Mouse (Mus musculus) forebrain, embryonic 15.5 days (tissue): ENCODE results near the gene Zfp239. TPM values are rescaled to one million over a fixed set of nuclear protein-coding genes. Genes with fewer than 3 reads are reported as not detected.

Source experiments
- ATAC-seq: fragments of 200-750 bp; cut with Nextera tagmentation; replicated peaks from 2 replicates; pipeline ENCODE4 v1.8.0; 2017; ENCODE audit warnings: mild to moderate bottlenecking, moderate TSS enrichment, moderate library complexity
- H3K27ac ChIP-seq: fragments of 300-500 bp; sonication (generic); replicated peaks from 2 replicates; pipeline ENCODE4 v1.5.1; 2015; ENCODE audit warnings: mild to moderate bottlenecking, inconsistent platforms
- H3K27me3 ChIP-seq: fragments of 300-500 bp; sonication (generic); 2 replicates; pipeline ENCODE4 v1.6.1; 2015; ENCODE audit warnings: inconsistent platforms
- H3K36me3 ChIP-seq: fragments of 300-500 bp; sonication (generic); 2 replicates; pipeline ENCODE4 v1.6.1; 2015; ENCODE audit warnings: mild to moderate bottlenecking, inconsistent platforms
- H3K4me1 ChIP-seq: fragments of 300-500 bp; sonication (generic); 2 replicates; pipeline ENCODE4 v1.6.1; 2015; ENCODE audit warnings: inconsistent platforms
- H3K4me2 ChIP-seq: fragments of 300-500 bp; sonication (generic); replicated peaks from 2 replicates; pipeline ENCODE4 v1.6.1; 2015; ENCODE audit warnings: mild to moderate bottlenecking, inconsistent platforms
- H3K4me3 ChIP-seq: fragments of 300-500 bp; sonication (generic); 2 replicates; pipeline ENCODE4 v1.5.1; 2015; ENCODE audit warnings: mild to moderate bottlenecking, inconsistent platforms
- H3K9ac ChIP-seq: fragments of 300-500 bp; sonication (generic); replicated peaks from 2 replicates; pipeline ENCODE4 v1.6.1; 2015; ENCODE audit warnings: mild to moderate bottlenecking, inconsistent platforms
- H3K9me3 ChIP-seq: fragments of 300-500 bp; sonication (generic); 2 replicates; pipeline ENCODE4 v1.6.1; 2016; ENCODE audit warnings: inconsistent platforms
- WGBS: fragments of 180-500 bp; shearing (Covaris S2); methylation state at CpG from one replicate; pipeline ENCODE4 v1.1.7; 2015; ENCODE audit warnings: mixed read lengths; 5-methylcytosine and 5-hydroxymethylcytosine counted together
- polyA plus RNA-seq: library from polyadenylated mRNA; unstranded; fragments of >200 nt; fragmentation: Nextera tagmentation; extraction: Ambion mirVana; gene quantifications from 2 replicates; pipeline ENCODE4 v1.2.1, GENCODE M21; 2015

The Zfp239 gene
- polyA plus RNA-seq, 1 experiment from 2014 or later = 16.2 TPM

DNA sequence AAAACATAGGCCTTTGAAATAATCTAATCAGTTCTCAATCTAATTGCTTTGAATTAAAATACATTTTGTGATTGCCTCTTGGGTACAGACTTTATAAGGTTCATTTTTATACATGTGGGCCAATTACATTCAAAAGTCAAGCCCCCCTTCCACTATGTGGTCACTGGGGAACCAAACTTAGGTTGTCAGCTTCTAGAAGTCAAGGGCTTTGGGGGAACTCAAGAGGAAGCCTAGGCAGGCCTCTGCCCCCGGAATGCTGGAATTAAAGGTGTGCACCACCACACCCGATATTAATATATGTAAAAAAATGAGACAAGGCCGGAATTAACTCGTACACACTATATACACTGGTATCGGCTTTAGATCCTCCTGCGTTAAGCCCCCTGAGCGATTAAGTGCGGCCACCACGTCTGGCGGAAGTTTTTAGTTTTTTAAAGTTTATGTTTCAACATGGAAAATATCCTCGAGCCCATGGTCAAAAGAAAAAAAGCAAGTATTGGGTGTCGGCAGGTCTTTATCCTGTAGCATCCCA, 54.4 kb downstream of the Zfp239 start:
- Histone ChIP-seq H3K27me3 (no peaks in the 10 kb centered on the region), H3K9me3 (no peaks in the 10 kb centered on the region), H3K36me3 (no peaks in the 10 kb centered on the region), H3K9ac (peak overlapping the region; percentile 68), H3K4me2 (peak overlapping the region; percentile 92), H3K4me3 (peak overlapping the region; percentile 74), H3K27ac (peak overlapping the region; percentile 79), H3K4me1 (peaks cover 36% of the 10 kb centered on the region)
- under 1% methylated on average over 12 of the region's 12 CpGs for WGBS
- ATAC-seq = no peak; the same call in 1 of the 2 replicates

DNA sequence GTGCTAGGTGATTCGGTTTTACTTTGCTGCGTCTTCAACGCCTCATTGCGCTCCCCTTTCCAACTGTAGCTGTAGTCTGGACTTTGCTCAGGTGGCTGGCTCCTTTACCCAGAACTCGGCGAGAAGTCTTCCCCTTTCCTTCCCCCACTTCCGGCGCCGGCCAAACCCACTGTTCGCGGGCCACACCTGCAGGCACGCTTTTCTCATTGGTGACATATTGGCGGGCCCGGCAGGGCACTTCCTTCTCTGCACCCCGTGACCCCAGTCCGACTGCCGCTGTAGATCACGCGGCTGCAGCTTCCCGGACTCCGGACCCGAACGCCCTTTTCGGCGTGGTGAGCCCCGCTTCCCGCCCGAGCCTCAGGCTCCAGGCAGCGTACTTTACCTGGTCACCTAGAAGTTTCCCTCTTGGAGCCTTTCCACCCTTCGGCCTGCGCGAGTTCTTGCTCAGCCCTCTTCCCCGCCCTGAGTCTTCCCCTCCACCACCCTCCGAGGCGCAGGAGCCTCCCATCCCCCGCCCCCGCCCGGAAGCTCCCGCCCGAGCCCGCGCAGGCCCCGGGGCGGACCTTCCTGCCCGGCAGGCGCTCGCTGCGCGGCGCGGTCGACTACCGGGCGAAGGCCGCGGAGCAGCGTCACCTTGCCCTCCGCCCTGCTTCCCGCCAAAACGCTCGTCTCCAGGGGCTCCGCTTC, 55.0 kb downstream of the Zfp239 start:
- H3K27ac ChIP-seq = peak overlapping the region; percentile 79
- H3K9me3 ChIP-seq = no peaks in the 10 kb centered on the region
- peak overlapping the region; percentile 68 for H3K9ac ChIP-seq
- peak; percentile 91 for ATAC-seq
- H3K4me1 ChIP-seq = peaks cover 36% of the 10 kb centered on the region
- H3K4me2 ChIP-seq = peak overlapping the region; percentile 92
- no peaks in the 10 kb centered on the region for H3K27me3 ChIP-seq
- WGBS = under 1% methylated on average over 60 of the region's 62 CpGs
- peak overlapping the region; percentile 74 for H3K4me3 ChIP-seq
- no peaks in the 10 kb centered on the region for H3K36me3 ChIP-seq

DNA sequence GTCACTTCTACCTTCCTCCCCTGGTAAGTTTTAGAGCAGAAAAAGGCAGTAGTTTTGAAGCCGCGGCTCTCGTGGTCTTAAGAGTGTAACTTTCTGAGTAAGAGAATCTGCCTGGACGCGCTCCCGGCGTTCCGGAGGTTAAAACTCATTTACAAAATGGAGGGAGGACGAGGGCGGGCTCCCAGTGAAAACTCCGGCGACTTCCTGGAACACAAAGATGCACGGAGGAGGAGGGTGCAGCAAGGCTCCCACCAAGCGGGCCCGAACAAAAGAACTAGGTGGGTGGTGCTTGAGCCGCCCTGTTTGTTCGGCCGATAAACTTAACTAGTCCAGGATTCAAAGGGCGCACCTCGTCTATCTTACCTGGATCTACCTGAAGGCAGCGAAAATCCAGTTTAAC, 55.7 kb downstream of the Zfp239 start:
- peak overlapping the region; percentile 68 for H3K9ac ChIP-seq
- H3K9me3 ChIP-seq = no peaks in the 10 kb centered on the region
- WGBS = under 1% methylated on average over 21 of the region's 21 CpGs
- H3K4me2 ChIP-seq = peak overlapping the region; percentile 92
- no peaks in the 10 kb centered on the region for H3K36me3 ChIP-seq
- peak overlapping the region; percentile 79 for H3K27ac ChIP-seq
- no peaks in the 10 kb centered on the region for H3K27me3 ChIP-seq
- peaks cover 36% of the 10 kb centered on the region for H3K4me1 ChIP-seq
- ATAC-seq = peak; percentile 55
- H3K4me3 ChIP-seq = peak overlapping the region; percentile 74

DNA sequence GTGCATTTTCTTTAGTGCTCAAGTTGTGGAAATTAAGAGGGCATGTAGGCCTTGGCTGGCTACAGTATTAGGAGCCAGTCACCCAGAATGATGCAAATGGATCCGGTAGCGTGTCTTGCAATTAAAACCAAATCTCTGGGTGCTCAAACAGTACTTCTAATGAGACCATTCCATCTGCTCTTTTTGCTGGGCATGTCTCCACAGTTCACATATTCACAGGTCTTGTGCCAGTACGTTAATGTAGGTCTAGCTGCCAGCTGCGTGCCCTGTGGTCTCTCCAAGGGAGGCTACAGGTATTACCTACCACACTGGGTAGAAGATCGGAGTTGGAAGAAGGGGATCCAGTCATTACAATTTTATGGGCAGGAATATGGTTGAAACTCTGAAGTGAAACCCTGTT, 56.1 kb downstream of the Zfp239 start:
- Histone ChIP-seq H3K4me3 (peak overlapping the region; percentile 74), H3K27me3 (no peaks in the 10 kb centered on the region), H3K4me1 (peaks cover 36% of the 10 kb centered on the region), H3K9ac (peak overlapping the region; percentile 68), H3K4me2 (peak overlapping the region; percentile 92), H3K9me3 (no peaks in the 10 kb centered on the region), H3K27ac (peak overlapping the region; percentile 79; the same call in 1 of the 2 replicates), H3K36me3 (no peaks in the 10 kb centered on the region)
- peak; percentile 53 for ATAC-seq
- 10% methylated on average over 5 of the region's 5 CpGs for WGBS

DNA sequence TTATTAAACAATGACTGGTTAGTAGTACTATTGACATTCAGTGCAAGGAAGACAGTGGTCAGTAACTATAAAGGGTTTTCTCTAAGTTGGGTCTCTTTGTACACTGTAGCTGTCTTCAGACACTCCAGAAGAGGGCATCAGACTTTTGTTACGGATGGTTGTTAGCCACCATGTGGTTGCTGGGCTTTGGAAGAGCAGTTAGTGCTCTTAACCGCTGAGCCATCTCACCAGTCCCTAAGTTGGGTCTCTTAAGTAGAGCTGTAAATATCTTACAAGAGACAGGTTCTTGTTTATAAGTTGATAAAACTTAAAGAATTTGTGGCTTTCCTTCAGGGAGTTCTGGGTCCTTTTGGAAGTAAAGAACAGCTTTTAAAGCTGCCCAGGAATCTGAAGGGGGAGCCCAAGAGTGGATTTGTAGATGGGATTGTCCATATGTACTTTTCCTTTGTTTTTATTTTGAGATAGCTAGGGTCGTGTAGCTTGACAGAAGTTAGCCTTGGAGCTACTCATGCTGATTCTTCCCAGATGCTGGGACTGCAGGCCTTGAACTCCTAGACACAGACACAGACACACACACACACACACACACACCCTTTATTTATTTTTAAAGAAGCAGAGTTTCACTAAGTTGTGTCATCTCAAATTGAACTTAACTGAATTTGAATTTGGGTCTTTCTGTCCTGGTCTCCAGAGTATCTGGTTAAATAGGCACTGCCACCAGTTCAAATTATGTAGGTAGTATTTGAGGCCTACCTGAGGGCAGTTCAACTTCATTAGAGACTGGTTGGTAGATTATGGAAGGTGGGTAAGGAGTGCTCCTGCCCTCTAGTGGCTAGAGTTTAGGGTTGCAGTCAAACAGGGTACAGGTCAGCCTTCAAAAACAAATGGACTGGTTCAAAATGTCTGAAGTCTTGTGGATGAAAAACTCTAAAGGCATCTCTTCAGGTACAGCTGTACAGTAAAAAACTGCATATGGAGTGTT, 59.0 kb downstream of the Zfp239 start:
- H3K27me3 ChIP-seq = no peaks in the 10 kb centered on the region
- no peak overlapping the region for H3K9ac ChIP-seq
- peaks cover 35% of the 10 kb centered on the region for H3K4me1 ChIP-seq
- H3K4me3 ChIP-seq = no peak overlapping the region
- 63% methylated on average over 3 of the region's 3 CpGs for WGBS
- no peak overlapping the region for H3K4me2 ChIP-seq
- no peak for ATAC-seq
- peaks cover 5% of the 10 kb centered on the region for H3K36me3 ChIP-seq
- H3K27ac ChIP-seq = no peak overlapping the region
- H3K9me3 ChIP-seq = no peaks in the 10 kb centered on the region

DNA sequence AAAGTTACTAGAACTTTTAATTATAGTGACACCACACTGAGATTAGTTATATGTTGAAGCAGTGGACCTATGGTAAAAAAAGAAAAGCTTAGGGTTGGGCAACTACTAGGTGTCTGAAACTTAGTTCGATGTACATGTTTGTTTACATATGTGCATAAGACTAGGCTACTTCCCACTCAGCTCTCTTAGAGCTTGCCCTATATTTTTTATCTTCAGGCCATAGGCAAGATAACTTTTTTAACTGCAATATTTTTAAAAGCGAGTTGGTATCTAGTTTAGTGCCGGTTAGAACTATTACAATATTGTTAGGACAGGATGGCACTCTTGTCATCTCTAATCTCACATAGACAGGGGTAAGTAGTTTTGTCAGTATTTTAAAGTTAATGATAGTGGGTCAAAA, 60.1 kb downstream of the Zfp239 start:
- no peak overlapping the region for H3K4me3 ChIP-seq
- no peak overlapping the region for H3K4me2 ChIP-seq
- peaks cover 25% of the 10 kb centered on the region for H3K4me1 ChIP-seq
- H3K9ac ChIP-seq = no peak overlapping the region
- 98% methylated on average over 3 of the region's 3 CpGs for WGBS
- H3K27ac ChIP-seq = no peak overlapping the region
- H3K9me3 ChIP-seq = no peaks in the 10 kb centered on the region
- ATAC-seq = no peak
- no peaks in the 10 kb centered on the region for H3K27me3 ChIP-seq
- H3K36me3 ChIP-seq = peaks cover 15% of the 10 kb centered on the region

Other genes starting within 250 kb of the Zfp239 start
- gene Zfp637, start 20.9 kb upstream of the Zfp239 start, polyA plus RNA-seq = 216 and 224 TPM in 2 replicates
- 376 and 385 TPM in 2 replicates for gene Hnrnpf, start 38.2 kb downstream of the Zfp239 start, polyA plus RNA-seq
- 2.0 and 4.0 TPM in 2 replicates for gene Fxyd4, start 75.6 kb downstream of the Zfp239 start, polyA plus RNA-seq
- gene Rasgef1a, start 149.3 kb downstream of the Zfp239 start, polyA plus RNA-seq = 3.7 and 4.1 TPM in 2 replicates